Mouse (Mus musculus) MEL (cell line): ENCODE results near the gene Sorbs2. TPM values are rescaled to one million over a fixed set of nuclear protein-coding genes. Genes with fewer than 3 reads are reported as not detected.

Experiments used
- DNase-seq: peaks from one replicate; pipeline ENCODE4 v3.0.0; 2011; ENCODE audit warnings: low read depth, low spot score
- H3K27ac ChIP-seq: 2 replicates; pipeline ENCODE4 v1.5.1; 2012; ENCODE audit warnings: low read depth, mild to moderate bottlenecking, control low read depth, low read length, moderate library complexity; ENCODE audit not compliant: control insufficient read depth
- H3K27me3 ChIP-seq, 2 experiments: fragments of 150-350 bp in 1 of 2; sonication (generic) in 1 of 2; 2 replicates each; pipeline ENCODE4 v1.6.1; 2012; ENCODE audit warnings: low read length in 2 of 2, mild to moderate bottlenecking in 2 of 2, improper control_type of control experiment in 1 of 2, moderate library complexity in 1 of 2; ENCODE audit not compliant: insufficient read depth in 2 of 2, control insufficient read depth in 1 of 2
- H3K36me3 ChIP-seq, 2 experiments: 2 replicates each; pipeline ENCODE4 v1.6.1; 2012 to 2014; ENCODE audit warnings: low read length in 2 of 2, improper control_type of control experiment in 1 of 2, inconsistent platforms in 1 of 2, mild to moderate bottlenecking in 1 of 2; ENCODE audit not compliant: insufficient read depth in 2 of 2, control insufficient read depth in 1 of 2
- H3K4me1 ChIP-seq, 2 experiments: fragments of 150-350 bp in 1 of 2; sonication (generic) in 1 of 2; 2 replicates each; pipeline ENCODE4 v1.6.1; 2012; ENCODE audit warnings: low read length in 2 of 2, improper control_type of control experiment in 1 of 2, mild to moderate bottlenecking in 1 of 2; ENCODE audit not compliant: insufficient read depth in 2 of 2, control insufficient read depth in 1 of 2
- H3K4me3 ChIP-seq, 2 experiments: fragments of 150-350 bp in 1 of 2; sonication (generic) in 1 of 2; 2 replicates each; pipeline ENCODE4 v1.5.1; 2012; ENCODE audit warnings: low read depth in 2 of 2, low read length in 2 of 2, mild to moderate bottlenecking in 2 of 2, moderate library complexity in 2 of 2, control low read depth in 1 of 2, improper control_type of control experiment in 1 of 2; ENCODE audit not compliant: control insufficient read depth in 1 of 2, insufficient read depth in 1 of 2
- H3K79me2 ChIP-seq: 2 replicates; pipeline ENCODE4 v1.6.1; 2012; ENCODE audit warnings: mild to moderate bottlenecking, low read length, moderate library complexity; ENCODE audit not compliant: control insufficient read depth, poor library complexity, insufficient read depth
- H3K9ac ChIP-seq: 2 replicates; pipeline ENCODE4 v1.6.1; 2012; ENCODE audit warnings: low read depth, mild to moderate bottlenecking, control low read depth, low read length, moderate library complexity; ENCODE audit not compliant: control insufficient read depth, poor library complexity, severe bottlenecking
- H3K9me3 ChIP-seq: fragments of 150-350 bp; sonication (generic); replicated peaks from 2 replicates; pipeline ENCODE4 v1.6.1; 2012; ENCODE audit warnings: mild to moderate bottlenecking, low read length, improper control_type of control experiment, moderate library complexity; ENCODE audit not compliant: insufficient read depth
- BHLHE40 ChIP-seq: IDR thresholded peaks from 2 replicates; pipeline ENCODE4 v1.6.1; 2012; ENCODE audit warnings: low read depth, mild to moderate bottlenecking, inconsistent platforms, low read length, improper control_type of control experiment, borderline replicate concordance
- CHD1 ChIP-seq: IDR thresholded peaks from 2 replicates; pipeline ENCODE4 v1.6.1; 2012; ENCODE audit warnings: low read depth, mild to moderate bottlenecking, inconsistent platforms, low read length, improper control_type of control experiment
- CTCF ChIP-seq, 3 experiments: IDR thresholded peaks in 2 of 3; conservative IDR thresholded peaks in 1 of 3; 2 replicates each; pipeline ENCODE4 v1.5.1; 2011 to 2012; ENCODE audit warnings: low read length in 3 of 3, low read depth in 2 of 3, mild to moderate bottlenecking in 2 of 3, improper control_type of control experiment in 1 of 3, inconsistent platforms in 1 of 3, mixed read lengths in 1 of 3, moderate library complexity in 1 of 3; ENCODE audit not compliant: control insufficient read depth in 1 of 3, insufficient read depth in 1 of 3, poor library complexity in 1 of 3, severe bottlenecking in 1 of 3
- ELF1 ChIP-seq: IDR thresholded peaks from 2 replicates; pipeline ENCODE4 v1.6.1; 2014; ENCODE audit warnings: low read depth, mild to moderate bottlenecking, inconsistent platforms, low read length, improper control_type of control experiment, moderate library complexity
- EP300 ChIP-seq, 2 experiments: IDR thresholded peaks; 2 replicates each; pipeline ENCODE4 v1.6.1; 2011; ENCODE audit warnings: improper control_type of control experiment in 2 of 2, low read length in 2 of 2, low read depth in 1 of 2, mild to moderate bottlenecking in 1 of 2
- ETS1 ChIP-seq: IDR thresholded peaks from 2 replicates; pipeline ENCODE4 v1.6.1; 2012; ENCODE audit warnings: low read depth, mild to moderate bottlenecking, inconsistent platforms, low read length, improper control_type of control experiment, moderate library complexity
- JUND ChIP-seq: IDR thresholded peaks from 2 replicates; pipeline ENCODE4 v1.6.1; 2011; ENCODE audit warnings: low read depth, mild to moderate bottlenecking, improper control_type of control experiment, low read length
- KAT2A ChIP-seq: conservative IDR thresholded peaks from 2 replicates; pipeline ENCODE4 v1.6.1; 2012; ENCODE audit warnings: low read depth, low read length, improper control_type of control experiment, inconsistent platforms
- MAX ChIP-seq: IDR thresholded peaks from 2 replicates; pipeline ENCODE4 v1.6.1; 2011; ENCODE audit warnings: low read length, improper control_type of control experiment
- MAZ ChIP-seq: IDR thresholded peaks from 2 replicates; pipeline ENCODE4 v1.6.1; 2012; ENCODE audit warnings: low read depth, mild to moderate bottlenecking, inconsistent platforms, low read length, improper control_type of control experiment
- MYB ChIP-seq: IDR thresholded peaks from 2 replicates; pipeline ENCODE4 v1.6.1; 2011; ENCODE audit warnings: mild to moderate bottlenecking, low read depth, low read length, improper control_type of control experiment
- MYC ChIP-seq: IDR thresholded peaks from 2 replicates; pipeline ENCODE4 v1.6.1; 2011; ENCODE audit warnings: low read depth, mild to moderate bottlenecking, low read length, improper control_type of control experiment, moderate library complexity
- NELFE ChIP-seq: IDR thresholded peaks from 2 replicates; pipeline ENCODE4 v1.6.1; 2011; ENCODE audit warnings: low read depth, low read length, improper control_type of control experiment
- NRF1 ChIP-seq: IDR thresholded peaks from 2 replicates; pipeline ENCODE4 v1.6.1; 2014; ENCODE audit warnings: low read depth, mild to moderate bottlenecking, inconsistent platforms, low read length, improper control_type of control experiment, moderate library complexity; ENCODE audit not compliant: poor library complexity, insufficient read depth, severe bottlenecking
- POLR2A ChIP-seq, 2 experiments: IDR thresholded peaks; 2 replicates each; pipeline ENCODE4 v1.6.1; 2011 to 2012; ENCODE audit warnings: low read length in 2 of 2, mild to moderate bottlenecking in 2 of 2, control low read depth in 1 of 2, improper control_type of control experiment in 1 of 2, low read depth in 1 of 2, moderate library complexity in 1 of 2; ENCODE audit not compliant: control insufficient read depth in 1 of 2, insufficient read depth in 1 of 2, poor library complexity in 1 of 2
- SIN3A ChIP-seq: IDR thresholded peaks from 2 replicates; pipeline ENCODE4 v1.6.1; 2012; ENCODE audit warnings: low read length, improper control_type of control experiment, inconsistent platforms
- SMC3 ChIP-seq: IDR thresholded peaks from 2 replicates; pipeline ENCODE4 v1.6.1; 2011; ENCODE audit warnings: low read depth, low read length, improper control_type of control experiment
- TCF12 ChIP-seq: IDR thresholded peaks from 2 replicates; pipeline ENCODE4 v1.6.1; 2014; ENCODE audit warnings: low read depth, mild to moderate bottlenecking, inconsistent platforms, low read length, improper control_type of control experiment, moderate library complexity
- ZKSCAN1 ChIP-seq: IDR thresholded peaks from 2 replicates; pipeline ENCODE4 v1.6.1; 2012; ENCODE audit warnings: low read depth, mild to moderate bottlenecking, inconsistent platforms, low read length, improper control_type of control experiment, moderate library complexity
- ZMIZ1 ChIP-seq: IDR thresholded peaks from 2 replicates; pipeline ENCODE4 v1.6.1; 2012; ENCODE audit warnings: low read depth, mild to moderate bottlenecking, inconsistent platforms, low read length, improper control_type of control experiment, moderate library complexity
- ZNF384 ChIP-seq: IDR thresholded peaks from 2 replicates; pipeline ENCODE4 v1.6.1; 2012; ENCODE audit warnings: low read depth, mild to moderate bottlenecking, inconsistent platforms, low read length, improper control_type of control experiment
- polyA plus RNA-seq, 2 experiments: library from polyadenylated mRNA; stranded (reverse) in 1 of 2; unstranded in 1 of 2; fragments of >175 nt in 1 of 2; fragments of >200 nt in 1 of 2; gene quantifications; 2 replicates each; pipeline versions ENCODE4 v1.2.1 to v1.2.4; 2012; ENCODE audit warnings: low replicate concordance in 2 of 2, low read depth in 1 of 2; ENCODE audit not compliant: insufficient read length in 2 of 2, insufficient read depth in 1 of 2, missing spikeins in 1 of 2
- total RNA-seq: library from RNA; depleted of rRNA; stranded (reverse); fragments of 300-350 nt; gene quantifications from 2 replicates; pipeline ENCODE4 v1.2.3, GENCODE M21; 2012

Gene Sorbs2
- total and polyA plus RNA-seq, 3 experiments: not detected

- Histone ChIP-seq H3K36me3 (no peaks in the 10 kb centered on the region), H3K9ac (no peak overlapping the region), H3K27me3 (no peaks in the 10 kb centered on the region), H3K79me2 (no peaks in the 10 kb centered on the region), H3K9me3 (no peaks in the 10 kb centered on the region), H3K4me3 (no peak overlapping the region), H3K27ac (no peak overlapping the region), H3K4me1 (no peaks in the 10 kb centered on the region)
- TF ChIP-seq NELFE (no peak), CHD1 (no peak), SIN3A (no peak), ELF1 (no peak), KAT2A (no peak), NRF1 (no peak), EP300 (IDR thresholded peaks at IDR 0.05; ENCODE audit: low read depth in 1 of 2, low read length in 2 of 2) (no peak), TCF12 (no peak), MAZ (no peak), MYB (no peak), ZKSCAN1 (no peak), JUND (no peak), SMC3 (no peak), CTCF (IDR thresholded peaks at IDR 0.05 in 2 of 3, conservative IDR thresholded peaks at IDR 0.05 in 1 of 3; ENCODE audit: control insufficient read depth in 1 of 3, insufficient read depth in 1 of 3, low read depth in 2 of 3, low read length in 3 of 3, poor library complexity in 1 of 3, severe bottlenecking in 1 of 3) (no peak), MAX (no peak), MYC (no peak), ZNF384 (no peak), ETS1 (no peak)
- DNase-seq: no peak
These were observed 169.7 kb downstream of the Sorbs2 start for GRCm38 (mm10) chr8:45677114-45677853.

GRCm38 (mm10) chr8:45677854-45678241 is 170.3 kb downstream of the Sorbs2 start:
- no peaks in the 10 kb centered on the region for H3K36me3 ChIP-seq
- H3K79me2 ChIP-seq: no peaks in the 10 kb centered on the region
- no peak overlapping the region for H3K9ac ChIP-seq
- TF ChIP-seq ZMIZ1 (no peak), POLR2A (IDR thresholded peaks at IDR 0.05; ENCODE audit: control insufficient read depth in 1 of 2, insufficient read depth in 1 of 2, low read depth in 1 of 2, low read length in 2 of 2, poor library complexity in 1 of 2) (no peak), BHLHE40 (no peak), CTCF (IDR thresholded peaks at IDR 0.05 in 2 of 3, conservative IDR thresholded peaks at IDR 0.05 in 1 of 3; ENCODE audit: control insufficient read depth in 1 of 3, insufficient read depth in 1 of 3, low read depth in 2 of 3, low read length in 3 of 3, poor library complexity in 1 of 3, severe bottlenecking in 1 of 3) (no peak)
- no peaks in the 10 kb centered on the region for H3K4me1 ChIP-seq
- H3K27me3 ChIP-seq: no peaks in the 10 kb centered on the region
- H3K4me3 ChIP-seq: no peak overlapping the region
- no peak overlapping the region for H3K27ac ChIP-seq
- H3K9me3 ChIP-seq: no peaks in the 10 kb centered on the region
- DNase-seq: no peak
